Mouse (Mus musculus): ENCODE measurements around the gene Sh3pxd2b. TPM values are rescaled to one million over a fixed set of nuclear protein-coding genes. Genes with fewer than 3 reads are reported as not detected.
A peak's percentile ranks its signal among the peaks of the same experiment; 100 is the strongest.

The Sh3pxd2b gene
- total RNA-seq, 2 experiments from 2014 or later: 2.5 to 7.1 TPM

GRCm38 (mm10) chr11:32386043-32386442, 38.4 kb downstream of the Sh3pxd2b start:
- Histone ChIP-seq H3K27ac (no peak overlapping the region), H3K4me3 (no peak overlapping the region)
- no peak for TF ChIP-seq CTCF (IDR thresholded peaks at IDR 0.05)
- intact Hi-C loops (cut with DNase I): no loop called here
- DNase-seq: no peak

- intact Hi-C loops (cut with DNase I): no loop called here
- Histone ChIP-seq H3K27ac (no peak overlapping the region), H3K4me3 (no peak overlapping the region)
- TF ChIP-seq CTCF (IDR thresholded peaks at IDR 0.05): no peak
- DNase-seq: no peak
These were observed 40.4 kb downstream of the Sh3pxd2b start for GRCm38 (mm10) chr11:32388064-32388463.

GRCm38 (mm10) chr11:32393095-32393494, 45.5 kb downstream of the Sh3pxd2b start:
- DNase-seq: no peak
- Histone ChIP-seq H3K4me3 (no peak overlapping the region), H3K27ac (no peak overlapping the region)
- no peak for TF ChIP-seq CTCF (IDR thresholded peaks at IDR 0.05)
- intact Hi-C loops (cut with DNase I): no loop called here

- no peak for TF ChIP-seq CTCF (IDR thresholded peaks at IDR 0.05)
- Histone ChIP-seq H3K4me3 (no peak overlapping the region), H3K27ac (no peak overlapping the region)
- intact Hi-C loops (cut with DNase I): loop anchor here (5.0 kb wide), 1 partner anchor 48 kb away; the partner anchor contains the start of gene Sh3pxd2b
- no peak for DNase-seq
These were observed 48.2 kb downstream of the Sh3pxd2b start for GRCm38 (mm10) chr11:32395791-32396190.

- intact Hi-C loops (cut with DNase I): loop anchor here (5.0 kb wide), 1 partner anchor 51 kb away; the partner anchor contains the start of gene Sh3pxd2b
These were observed 50.8 kb downstream of the Sh3pxd2b start for GRCm38 (mm10) chr11:32398446-32398845.

GRCm38 (mm10) chr11:32399261-32399660, 51.6 kb downstream of the Sh3pxd2b start:
- intact Hi-C loops (cut with DNase I): loop anchor here (5.0 kb wide), 1 partner anchor 52 kb away; the partner anchor contains the start of gene Sh3pxd2b
- TF ChIP-seq CTCF (IDR thresholded peaks at IDR 0.05): no peak
- peak overlapping the region; percentile 55; the same call in 1 of the 2 replicates for H3K4me3 ChIP-seq
- H3K27ac ChIP-seq: peak overlapping the region; percentile 91
- no peak for DNase-seq

More at GRCm38 (mm10) chr11:32398446-32398845, 50.8 kb downstream of the Sh3pxd2b start:
- peak overlapping the region; percentile 91 for H3K27ac ChIP-seq
- DNase-seq: peak; percentile 55
- TF ChIP-seq CTCF (IDR thresholded peaks at IDR 0.05): peak; percentile 26; the same call in 1 of the 2 replicates
- peak overlapping the region; percentile 55 for H3K4me3 ChIP-seq

GRCm38 (mm10) chr11:32402712-32403111, 55.1 kb downstream of the Sh3pxd2b start:
- no peak for TF ChIP-seq CTCF (IDR thresholded peaks at IDR 0.05)
- H3K27ac ChIP-seq: no peak overlapping the region
- intact Hi-C loops (cut with DNase I): no loop called here

DNA sequence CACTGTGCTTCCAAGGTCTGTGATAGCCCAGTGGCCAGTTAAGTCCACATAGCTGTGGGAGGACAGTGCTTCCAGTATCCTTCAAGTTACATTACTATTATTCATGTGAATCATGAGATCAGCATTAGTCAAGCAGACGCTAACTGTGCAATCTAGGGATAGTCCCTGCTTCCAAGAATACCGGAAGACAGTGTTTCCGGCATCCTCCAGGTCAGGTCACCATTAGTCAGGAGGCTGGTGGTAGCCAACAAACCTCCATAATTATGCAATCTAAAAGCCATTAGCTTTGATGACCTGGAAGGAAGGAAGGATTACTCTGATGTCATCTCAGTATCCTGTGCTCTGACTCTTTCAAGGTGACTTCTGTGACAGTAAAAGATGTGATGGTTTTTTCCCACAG, 57.1 kb downstream of the Sh3pxd2b start:
- H3K4me3 ChIP-seq: no peak overlapping the region
- no peak for DNase-seq
- TF ChIP-seq CTCF (IDR thresholded peaks at IDR 0.05): no peak
- intact Hi-C loops (cut with DNase I): no loop called here
- H3K27ac ChIP-seq: no peak overlapping the region

More at GRCm38 (mm10) chr11:32402712-32403111, 55.1 kb downstream of the Sh3pxd2b start:
- H3K4me3 ChIP-seq: no peak overlapping the region
- no peak for DNase-seq

DNA sequence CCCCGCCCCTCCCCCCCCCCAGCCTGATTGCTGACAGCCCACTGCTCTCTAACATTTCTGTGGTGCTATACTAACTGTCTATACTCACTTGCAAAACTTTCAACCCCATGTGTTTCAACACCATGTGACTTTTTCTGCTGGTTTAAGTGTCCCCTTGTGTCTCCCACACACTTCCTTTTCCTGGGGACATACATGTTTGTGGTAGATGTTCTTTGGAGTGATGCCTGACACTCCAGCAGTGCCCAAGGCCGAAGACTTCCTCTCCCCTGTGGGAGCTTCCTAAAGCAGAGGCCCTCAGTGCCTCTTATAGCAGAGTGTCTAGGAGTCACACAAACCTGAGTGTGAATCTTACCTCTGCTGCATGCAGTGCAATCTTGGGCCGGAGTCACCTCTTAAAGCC, 60.2 kb downstream of the Sh3pxd2b start:
- Histone ChIP-seq H3K4me3 (no peak overlapping the region), H3K27ac (no peak overlapping the region)
- intact Hi-C loops (cut with DNase I): no loop called here
- DNase-seq: no peak
- no peak for TF ChIP-seq CTCF (IDR thresholded peaks at IDR 0.05)

DNA sequence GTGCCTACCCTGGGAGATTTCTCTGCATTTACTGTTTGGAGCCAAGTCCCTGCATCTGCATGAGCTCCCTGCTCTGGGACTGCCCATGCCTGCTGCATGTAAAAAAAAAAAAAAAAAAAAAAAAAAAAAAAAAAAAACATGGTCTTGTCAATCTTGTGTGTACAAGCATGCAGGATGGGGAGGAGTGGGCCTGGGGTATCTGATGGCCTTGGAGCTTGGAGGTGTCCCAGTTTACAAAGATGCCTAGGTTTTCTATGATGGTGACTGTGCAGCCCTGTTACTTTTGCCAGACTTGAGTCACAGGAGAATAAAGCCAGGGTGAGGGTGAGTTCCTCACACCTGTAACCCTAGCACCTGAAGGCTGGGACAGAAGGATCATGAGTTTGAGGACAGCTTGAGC, 61.4 kb downstream of the Sh3pxd2b start:
- TF ChIP-seq CTCF (IDR thresholded peaks at IDR 0.05): no peak
- intact Hi-C loops (cut with DNase I): no loop called here
- Histone ChIP-seq H3K4me3 (no peak overlapping the region), H3K27ac (no peak overlapping the region)
- no peak for DNase-seq

DNA sequence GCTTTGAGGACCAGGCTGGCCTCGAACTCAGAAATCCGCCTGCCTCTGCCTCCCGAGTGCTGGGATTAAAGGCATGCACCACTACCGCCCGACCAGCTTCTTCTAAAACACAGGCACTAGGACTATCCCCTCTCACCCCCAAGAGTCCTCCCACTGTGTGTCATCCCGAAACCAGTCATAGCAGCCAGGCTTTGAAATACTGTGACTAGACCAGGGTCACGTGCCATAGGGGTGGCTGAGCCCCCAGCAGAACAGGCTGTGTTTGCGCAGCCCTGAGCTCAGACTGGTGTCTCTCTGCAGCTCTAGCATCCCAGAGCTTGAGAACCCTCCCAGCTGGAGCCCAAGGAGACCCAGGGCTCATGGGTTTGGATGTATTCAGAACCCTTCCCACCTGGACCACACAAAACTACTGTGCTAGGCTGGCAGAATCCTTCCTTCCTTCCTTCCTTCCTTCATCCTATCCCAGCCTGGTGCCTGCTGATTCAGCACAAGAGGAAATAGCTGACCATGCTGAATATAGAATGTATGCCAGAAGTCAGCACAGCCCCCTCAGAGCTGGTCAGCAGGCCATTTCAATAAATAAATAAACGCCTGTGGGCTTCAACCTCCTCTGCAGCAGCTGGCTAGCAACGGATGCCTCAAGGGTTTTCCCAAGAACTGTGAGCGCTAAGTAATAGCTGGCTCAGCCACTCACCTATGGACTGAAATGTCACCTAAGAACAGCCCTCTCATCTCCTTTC, 62.4 kb downstream of the Sh3pxd2b start:
- no peak overlapping the region for H3K27ac ChIP-seq
- DNase-seq: no peak
- no peak overlapping the region for H3K4me3 ChIP-seq
- intact Hi-C loops (cut with DNase I): no loop called here
- no peak for TF ChIP-seq CTCF (IDR thresholded peaks at IDR 0.05)

DNA sequence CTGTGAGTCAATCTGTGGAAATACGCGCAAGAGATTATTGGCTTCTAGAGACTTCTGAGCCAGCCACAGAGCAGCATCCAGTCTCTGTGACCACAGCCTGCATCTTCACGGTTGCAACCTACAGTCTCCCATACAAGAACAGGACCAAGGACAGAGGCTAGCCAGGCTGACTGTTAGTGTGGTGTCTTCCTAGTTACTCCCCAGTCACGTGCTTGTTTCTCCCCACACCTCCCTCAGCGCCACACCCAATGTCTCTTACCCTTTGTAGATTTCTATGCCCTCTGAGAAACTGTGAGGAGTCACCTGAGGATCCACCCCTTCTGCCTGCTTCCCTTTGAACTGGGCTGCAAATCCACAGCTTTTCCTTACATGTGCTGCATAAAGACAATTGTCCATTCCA, 72.4 kb downstream of the Sh3pxd2b start:
- intact Hi-C loops (cut with DNase I): no loop called here
- Histone ChIP-seq H3K4me3 (no peak overlapping the region), H3K27ac (no peak overlapping the region)
- DNase-seq: no peak
- no peak for TF ChIP-seq CTCF (IDR thresholded peaks at IDR 0.05)

GRCm38 (mm10) chr11:32423311-32423710, 75.7 kb downstream of the Sh3pxd2b start:
- no peak for TF ChIP-seq CTCF (IDR thresholded peaks at IDR 0.05)
- H3K4me3 ChIP-seq: no peak overlapping the region
- no peak for DNase-seq
- H3K27ac ChIP-seq: no peak overlapping the region
- intact Hi-C loops (cut with DNase I): no loop called here

DNA sequence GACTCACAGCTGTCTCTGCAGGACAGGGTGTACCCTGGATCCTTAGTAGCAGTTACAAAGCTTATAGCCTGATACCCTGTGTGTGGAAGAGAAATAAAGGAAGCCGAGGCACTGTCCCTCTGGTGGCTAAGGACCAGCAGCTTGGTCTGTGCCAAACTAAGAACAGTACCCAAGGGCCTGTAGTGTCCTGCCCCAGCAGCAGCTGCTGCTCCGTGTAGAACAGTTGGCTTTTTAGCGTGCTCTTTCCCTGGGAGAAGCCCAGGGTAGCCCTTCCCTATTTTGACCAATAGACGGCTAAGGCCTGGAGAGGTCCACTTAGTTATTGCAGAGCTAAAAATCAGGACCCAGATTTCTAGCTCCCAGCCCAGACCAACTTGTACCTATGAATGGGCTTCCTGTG, 77.0 kb downstream of the Sh3pxd2b start:
- Histone ChIP-seq H3K4me3 (no peak overlapping the region), H3K27ac (no peak overlapping the region)
- intact Hi-C loops (cut with DNase I): no loop called here
- no peak for DNase-seq
- no peak for TF ChIP-seq CTCF (IDR thresholded peaks at IDR 0.05)
